Mouse (Mus musculus) adrenal gland, postnatal 10 days (tissue): ENCODE measurements around the gene Fosl1. TPM values are rescaled to one million over a fixed set of nuclear protein-coding genes. Genes with fewer than 3 reads are reported as not detected.
A peak's percentile ranks its signal among the peaks of the same experiment; 100 is the strongest.

ENCODE experiments used
- DNase-seq: peaks from one replicate; pipeline ENCODE4 v3.0.0; 2021; ENCODE audit warnings: mixed read lengths
- total RNA-seq, 2 experiments: library from RNA; stranded (reverse); gene quantifications; 2 replicates each; pipeline ENCODE4 v1.2.3; 2021

Gene Fosl1
- total RNA-seq, 2 experiments from 2014 or later, result 0.18 TPM; not detected in 1

- peak; percentile 97 for DNase-seq
Measured at GRCm38 (mm10) chr19:5456922-5457745, 9.8 kb downstream of the Fosl1 start.

- DNase-seq, result peak; percentile 46
Measured at GRCm38 (mm10) chr19:5457746-5458442, 10.5 kb downstream of the Fosl1 start, which contains the start of gene Ccdc85b. TSS of gene Ccdc85b (minus strand) at chr19:5457894.

GRCm38 (mm10) chr19:5459019-5459418 lies 11.7 kb downstream of the Fosl1 start:
- DNase-seq, result no peak

- no peak for DNase-seq
Measured at GRCm38 (mm10) chr19:5459896-5460295, 12.5 kb downstream of the Fosl1 start.

- peak; percentile 94 for DNase-seq
Measured at GRCm38 (mm10) chr19:5460465-5460911, 13.1 kb downstream of the Fosl1 start, which contains the start of gene Fibp. TSS of gene Fibp (plus strand) at chr19:5460615.

- DNase-seq, result no peak
Measured at GRCm38 (mm10) chr19:5461411-5461810, 14.1 kb downstream of the Fosl1 start.

GRCm38 (mm10) chr19:5463212-5463611 lies 15.9 kb downstream of the Fosl1 start:
- DNase-seq, result no peak

- DNase-seq, result peak; percentile 66
Measured at GRCm38 (mm10) chr19:5463791-5464562, 16.6 kb downstream of the Fosl1 start.

- DNase-seq, result no peak
Measured at GRCm38 (mm10) chr19:5465037-5465436, 17.7 kb downstream of the Fosl1 start.

GRCm38 (mm10) chr19:5466916-5467500 lies 19.7 kb downstream of the Fosl1 start:
- DNase-seq, result no peak

GRCm38 (mm10) chr19:5468374-5468773 lies 21.0 kb downstream of the Fosl1 start, which contains the start of gene Ctsw:
TSS of gene Ctsw (minus strand) at chr19:5468507.
- DNase-seq, result no peak

GRCm38 (mm10) chr19:5471846-5472245 lies 24.5 kb downstream of the Fosl1 start:
- no peak for DNase-seq

GRCm38 (mm10) chr19:5472857-5473256 lies 25.5 kb downstream of the Fosl1 start:
- no peak for DNase-seq

- peak; percentile 90 for DNase-seq
Measured at GRCm38 (mm10) chr19:5473720-5474119, 26.4 kb downstream of the Fosl1 start, which contains the start of gene Efemp2. TSS of gene Efemp2 (plus strand) at chr19:5473954.

GRCm38 (mm10) chr19:5474281-5475068 lies 27.1 kb downstream of the Fosl1 start:
- peak; percentile 76 for DNase-seq

GRCm38 (mm10) chr19:5475069-5475714 lies 27.8 kb downstream of the Fosl1 start:
- DNase-seq, result no peak

GRCm38 (mm10) chr19:5477004-5477667 lies 29.8 kb downstream of the Fosl1 start:
- DNase-seq, result peak; percentile 41

- peak; percentile 54 for DNase-seq
Measured at GRCm38 (mm10) chr19:5477668-5478300, 30.4 kb downstream of the Fosl1 start.

- no peak for DNase-seq
Measured at GRCm38 (mm10) chr19:5480016-5480415, 32.7 kb downstream of the Fosl1 start.
